Mouse (Mus musculus) cerebellum, adult 2 months (tissue): ENCODE data around the gene Gfod2. TPM values are rescaled to one million over a fixed set of nuclear protein-coding genes. Genes with fewer than 3 reads are reported as not detected.
A peak's percentile ranks its signal among the peaks of the same experiment; 100 is the strongest.

ENCODE experiments used
- DNase-seq, 2 experiments: peaks; one replicate each; pipeline ENCODE4 v3.0.0; 2021
- H3K27ac ChIP-seq: fragments of 200-500 bp; 2 replicates; pipeline ENCODE4 v1.5.1; 2012; ENCODE audit warnings: low read length, control low read depth, inconsistent platforms; ENCODE audit not compliant: insufficient read depth
- H3K27me3 ChIP-seq: fragments of 200-500 bp; 2 replicates; pipeline ENCODE4 v1.6.1; 2012; ENCODE audit warnings: inconsistent platforms, mild to moderate bottlenecking, low read length, moderate library complexity; ENCODE audit not compliant: control insufficient read depth, insufficient read depth
- H3K4me1 ChIP-seq: fragments of 200-500 bp; 2 replicates; pipeline ENCODE4 v1.6.1; 2011; ENCODE audit warnings: low read length; ENCODE audit not compliant: control insufficient read depth, insufficient read depth
- H3K4me3 ChIP-seq: fragments of 200-500 bp; replicated peaks from 2 replicates; pipeline ENCODE3; 2011; ENCODE audit warnings: mild to moderate bottlenecking, low read depth, low read length, control low read depth; ENCODE audit not compliant: insufficient read depth
- CTCF ChIP-seq: fragments of 200-500 bp; IDR thresholded peaks from 2 replicates; pipeline ENCODE4 v1.5.1; 2011; ENCODE audit warnings: low read depth, mild to moderate bottlenecking, control low read depth, low read length, moderate library complexity, borderline replicate concordance; ENCODE audit not compliant: insufficient read depth
- POLR2A ChIP-seq: fragments of 200-500 bp; IDR thresholded peaks from 2 replicates; pipeline ENCODE4 v1.6.1; 2011; ENCODE audit warnings: low read length, control low read depth, borderline replicate concordance; ENCODE audit not compliant: insufficient read depth
- WGBS: fragments of 180-500 bp; shearing (Covaris S2); methylation state at CpG from one replicate; pipeline ENCODE4 v1.1.7; 2018; 5-methylcytosine and 5-hydroxymethylcytosine counted together
- polyA plus RNA-seq: library from polyadenylated mRNA; depleted of rRNA; stranded (reverse); fragments of >200 nt; gene quantifications from 2 replicates; pipeline ENCODE4 v1.2.3, GENCODE M21; 2012

Gfod2 gene
- polyA plus RNA-seq, 1 experiment: 20.7 TPM

GRCm38 (mm10) chr8:105753916-105754315, 4.5 kb downstream of the Gfod2 start:
- no peaks in the 10 kb centered on the region for H3K27me3 ChIP-seq
- H3K4me3 ChIP-seq: no peak overlapping the region
- no peak overlapping the region for H3K27ac ChIP-seq
- H3K4me1 ChIP-seq: peaks cover 13% of the 10 kb centered on the region
- WGBS: 63% methylated on average over 2 of the region's 2 CpGs
- TF ChIP-seq POLR2A (no peak), CTCF (no peak)
- no peak for DNase-seq

GRCm38 (mm10) chr8:105750606-105751005, 7.9 kb downstream of the Gfod2 start:
- DNase-seq: peak; percentile 60 to 72
- Histone ChIP-seq H3K4me3 (no peak overlapping the region), H3K4me1 (peaks cover 20% of the 10 kb centered on the region), H3K27ac (no peak overlapping the region), H3K27me3 (no peaks in the 10 kb centered on the region)
- WGBS: 7% methylated on average over 11 of the region's 11 CpGs
- TF ChIP-seq CTCF: no peak
- no peak for TF ChIP-seq POLR2A

- 92% methylated on average over 4 of the region's 4 CpGs for whole genome bisulfite sequencing
- Histone ChIP-seq H3K27ac (no peak overlapping the region), H3K27me3 (no peaks in the 10 kb centered on the region), H3K4me1 (peaks cover 4% of the 10 kb centered on the region; the same call in 1 of the 2 replicates), H3K4me3 (no peak overlapping the region)
- TF ChIP-seq POLR2A (no peak), CTCF (no peak)
- no peak for DNase-seq
Observed at GRCm38 (mm10) chr8:105743301-105743700, 15.2 kb downstream of the Gfod2 start.

- DNase-seq: peak in 1 of 2 experiments; percentile 38
- Histone ChIP-seq H3K27ac (no peak overlapping the region), H3K4me3 (no peak overlapping the region), H3K27me3 (no peaks in the 10 kb centered on the region), H3K4me1 (peaks cover 4% of the 10 kb centered on the region; the same call in 1 of the 2 replicates)
- WGBS: 30% methylated on average over 5 of the region's 5 CpGs
- TF ChIP-seq CTCF (no peak), POLR2A (no peak)
Observed at GRCm38 (mm10) chr8:105739216-105739615, 19.2 kb downstream of the Gfod2 start.

GRCm38 (mm10) chr8:105732186-105732585, 26.3 kb downstream of the Gfod2 start:
- Histone ChIP-seq H3K27ac (no peak overlapping the region), H3K4me3 (no peak overlapping the region), H3K4me1 (no peaks in the 10 kb centered on the region), H3K27me3 (no peaks in the 10 kb centered on the region)
- WGBS: 95% methylated on average over 5 of the region's 5 CpGs
- TF ChIP-seq POLR2A: no peak
- TF ChIP-seq CTCF: no peak
- no peak for DNase-seq

- no peak for TF ChIP-seq CTCF
- TF ChIP-seq POLR2A: no peak
- 91% methylated on average over 18 of the region's 18 CpGs for WGBS
- no peak overlapping the region for H3K27ac ChIP-seq
- H3K4me3 ChIP-seq: no peak overlapping the region
- H3K27me3 ChIP-seq: no peaks in the 10 kb centered on the region
- no peak for DNase-seq
- H3K4me1 ChIP-seq: no peaks in the 10 kb centered on the region
Observed at GRCm38 (mm10) chr8:105727397-105728124, 30.9 kb downstream of the Gfod2 start.

- WGBS: 86% methylated on average over 5 of the region's 5 CpGs
- no peak overlapping the region for H3K27ac ChIP-seq
- H3K4me3 ChIP-seq: no peak overlapping the region
- TF ChIP-seq CTCF: no peak
- TF ChIP-seq POLR2A: no peak
- H3K27me3 ChIP-seq: no peaks in the 10 kb centered on the region
- DNase-seq: no peak
- no peaks in the 10 kb centered on the region for H3K4me1 ChIP-seq
Observed at GRCm38 (mm10) chr8:105725726-105726125, 32.7 kb downstream of the Gfod2 start.

- H3K4me3 ChIP-seq: no peak overlapping the region
- 42% methylated on average over 9 of the region's 9 CpGs for WGBS
- no peaks in the 10 kb centered on the region for H3K4me1 ChIP-seq
- no peaks in the 10 kb centered on the region for H3K27me3 ChIP-seq
- TF ChIP-seq POLR2A (no peak), CTCF (no peak)
- no peak for DNase-seq
- H3K27ac ChIP-seq: no peak overlapping the region
Observed at GRCm38 (mm10) chr8:105722861-105723260, 35.6 kb downstream of the Gfod2 start.
